ENCODE assay signal across 8 mouse cellular contexts in the genomic region with DNA sequence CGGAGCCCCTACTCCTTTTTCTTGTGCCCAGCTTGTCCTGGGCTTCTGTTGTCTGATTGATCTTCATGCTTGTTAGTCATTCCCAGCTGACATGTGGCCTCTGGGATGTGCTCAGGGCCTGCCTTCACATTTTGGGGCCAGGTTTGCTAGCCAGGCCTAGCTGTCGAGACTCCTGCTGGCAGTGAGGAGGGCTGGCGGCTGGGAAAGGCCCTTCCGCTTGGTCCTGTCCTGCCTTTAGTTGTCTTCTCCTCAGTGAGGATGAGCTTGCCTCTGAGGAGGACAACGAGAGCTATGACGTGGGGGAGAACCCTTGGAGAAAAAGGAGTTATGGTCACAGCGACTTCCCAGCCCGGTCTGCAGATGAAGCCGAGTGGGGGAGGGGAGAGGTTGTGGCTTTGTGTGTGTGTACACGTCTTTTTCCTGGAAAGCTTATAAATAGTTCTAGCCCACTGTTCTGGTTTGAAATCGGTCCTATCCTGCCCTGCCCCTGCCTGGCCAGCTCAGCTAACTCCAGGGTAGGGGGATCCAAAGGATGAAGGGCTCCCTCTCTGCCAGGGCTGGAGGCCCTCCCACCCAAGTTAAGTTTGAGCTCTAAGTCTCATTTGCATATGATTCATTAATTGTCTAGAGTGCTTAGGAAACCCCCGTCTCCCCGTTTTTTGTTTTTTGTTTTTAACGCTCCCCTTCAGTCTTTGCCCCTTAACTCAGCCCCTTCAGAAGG. TPM values are rescaled to one million over a fixed set of nuclear protein-coding genes. Genes with fewer than 3 reads are reported as not detected.
A peak's percentile ranks its signal among the peaks of the same experiment; 100 is the strongest.
DNase-seq lines count a peak whose midpoint lies in the region; ATAC-seq and TF ChIP-seq lines count a peak whose summit lies in the region.
"Had no signal": no experiment of that assay in that cellular context is flagged by ENCODE, and none has a peak within 500 bp of the region (broad histone marks: within the 10 kb centered on the region; RNA-seq: fewer than 3 reads in every experiment).

No protein-coding gene starts in this region.

- H3K4me1 ChIP-seq in testis, adult 2 months (ENCODE audit: control insufficient read depth, insufficient read depth, low read length), result peaks cover 59% of the 10 kb centered on the region
- peaks cover 48% of the 10 kb centered on the region for H3K4me1 ChIP-seq in embryonic facial prominence, embryonic 11.5 days (ENCODE audit: control insufficient read depth, insufficient read depth, low read length)
- H3K4me1 ChIP-seq in hindbrain, embryonic 12.5 days, result peaks cover 74% of the 10 kb centered on the region
- H3K4me1 ChIP-seq in liver, postnatal 0 days (ENCODE audit: insufficient read depth), result peaks cover 88% of the 10 kb centered on the region

- H3K27ac ChIP-seq in testis, adult 2 months (ENCODE audit: control insufficient read depth, insufficient read depth, low read depth, low read length), result peak overlapping the region; percentile 3; the same call in 1 of the 2 replicates
- no peak overlapping the region for H3K27ac ChIP-seq in embryonic facial prominence, embryonic 11.5 days (replicated peaks; ENCODE audit: low read depth, low read length)
- H3K27ac ChIP-seq in hindbrain, embryonic 12.5 days, result peak overlapping the region; percentile 90; the same call in 1 of the 2 replicates
- peak overlapping the region; percentile 77 for H3K27ac ChIP-seq in liver, postnatal 0 days (ENCODE audit: low read depth)

- H3K9me3 ChIP-seq in embryonic facial prominence, embryonic 11.5 days (replicated peaks; ENCODE audit: control insufficient read depth, low read length), result no peaks in the 10 kb centered on the region
- no peaks in the 10 kb centered on the region for H3K9me3 ChIP-seq in hindbrain, embryonic 12.5 days (replicated peaks)
- no peaks in the 10 kb centered on the region for H3K9me3 ChIP-seq in liver, postnatal 0 days (ENCODE audit: low read length)

- ATAC-seq in embryonic facial prominence, embryonic 11.5 days (replicated peaks; ENCODE audit: insufficient number of reproducible peaks, low FRiP score, low TSS enrichment, low read depth), result no peak
- ATAC-seq in hindbrain, embryonic 12.5 days (ENCODE audit: low FRiP score), result no peak
- no peak for ATAC-seq in liver, postnatal 0 days
- ATAC-seq in megakaryocyte-erythroid progenitor cell, adult 5-6 weeks (replicated peaks; ENCODE audit: low FRiP score, low TSS enrichment, poor library complexity, severe bottlenecking), result no peak
- no peak for ATAC-seq in monocyte, adult 5-6 weeks (replicated peaks; ENCODE audit: insufficient number of reproducible peaks, low FRiP score, low TSS enrichment, poor library complexity, severe bottlenecking)

- H3K9ac ChIP-seq in embryonic facial prominence, embryonic 11.5 days (replicated peaks; ENCODE audit: low read length), result peak overlapping the region; percentile 3; the same call in 1 of the 2 replicates
- peak overlapping the region; percentile 20 for H3K9ac ChIP-seq in hindbrain, embryonic 12.5 days
- H3K9ac ChIP-seq in liver, postnatal 0 days (replicated peaks), result peak overlapping the region; percentile 44

- no peak for DNase-seq in testis, postnatal 10 days (ENCODE audit: low spot score)
- DNase-seq in embryonic facial prominence, embryonic 11.5 days (ENCODE audit: low spot score), result no peak
- DNase-seq in liver, postnatal 0 days, result no peak

- H3K36me3 ChIP-seq in testis, adult 2 months (ENCODE audit: control insufficient read depth, insufficient read depth, low read length), result no peaks in the 10 kb centered on the region
- H3K36me3 ChIP-seq in embryonic facial prominence, embryonic 11.5 days (replicated peaks; ENCODE audit: control insufficient read depth, insufficient read depth, low read depth, low read length), result no peaks in the 10 kb centered on the region
- H3K36me3 ChIP-seq in hindbrain, embryonic 12.5 days, result no peaks in the 10 kb centered on the region
- no peaks in the 10 kb centered on the region for H3K36me3 ChIP-seq in liver, postnatal 0 days (replicated peaks; ENCODE audit: insufficient read depth, low read length)

- H3K4me3 ChIP-seq in testis, adult 2 months (ENCODE audit: control insufficient read depth, low read depth, low read length), result peak overlapping the region; percentile 88
- H3K4me3 ChIP-seq in embryonic facial prominence, embryonic 11.5 days (ENCODE audit: low read depth, low read length), result no peak overlapping the region
- no peak overlapping the region for H3K4me3 ChIP-seq in hindbrain, embryonic 12.5 days
- H3K4me3 ChIP-seq in liver, postnatal 0 days (ENCODE audit: low read depth, low read length), result no peak overlapping the region
- H3K4me3 ChIP-seq: erythroblast, embryonic 14.5 days had no signal

- WGBS in embryonic facial prominence, embryonic 11.5 days, result 30% methylated on average over 14 of the region's 14 CpGs
- 33% methylated on average over 14 of the region's 14 CpGs for WGBS in hindbrain, embryonic 12.5 days
- 25% methylated on average over 14 of the region's 14 CpGs for WGBS in liver, postnatal 0 days (ENCODE audit: insufficient replicate concordance)

- TF ChIP-seq EP300 in liver, postnatal 0 days (IDR thresholded peaks at IDR 0.05; ENCODE audit: low read depth), result no peak

- TF ChIP-seq POLR2A in testis, adult 2 months (IDR thresholded peaks at IDR 0.05; ENCODE audit: control insufficient read depth, low read depth, low read length), result no peak

- H3K4me2 ChIP-seq in embryonic facial prominence, embryonic 11.5 days (ENCODE audit: low read depth, low read length), result no peak overlapping the region; the same call in 1 of the 2 replicates
- H3K4me2 ChIP-seq in hindbrain, embryonic 12.5 days (replicated peaks), result peak overlapping the region; percentile 4; the same call in 1 of the 2 replicates
- H3K4me2 ChIP-seq in liver, postnatal 0 days (ENCODE audit: low read depth, low read length), result peak overlapping the region; percentile 83

- H3K27me3 ChIP-seq in testis, adult 2 months (ENCODE audit: control insufficient read depth, insufficient read depth, low read length), result no peaks in the 10 kb centered on the region
- H3K27me3 ChIP-seq in embryonic facial prominence, embryonic 11.5 days (ENCODE audit: control insufficient read depth, insufficient read depth, low read length), result no peaks in the 10 kb centered on the region
- 0 out of 2 replicates have a peak, but pooled peaks cover 3% of the 10 kb centered on the region for H3K27me3 ChIP-seq in hindbrain, embryonic 12.5 days
- peaks cover 1% of the 10 kb centered on the region; the same call in 1 of the 2 replicates for H3K27me3 ChIP-seq in liver, postnatal 0 days (ENCODE audit: insufficient read depth, low read length)

- TF ChIP-seq CTCF in testis, adult 2 months (IDR thresholded peaks at IDR 0.05; ENCODE audit: control insufficient read depth, insufficient read depth, insufficient replicate concordance, low read depth, low read length), result no peak
- TF ChIP-seq CTCF in liver, postnatal 0 days (IDR thresholded peaks at IDR 0.05; ENCODE audit: low read depth), result no peak

RNA-seq across cellular contexts. Expression of a gene that starts 16.3 kb away (rescaled TPM):
- 18.7 and 20.1 TPM in 2 replicates for polyA plus RNA-seq in testis, adult 2 months (2012; rRNA removed)
- 32.7 and 40.2 TPM in 2 replicates for polyA plus RNA-seq in embryonic facial prominence, embryonic 11.5 days (2014; fragmentation: Nextera tagmentation; extraction: Ambion mirVana)
- 38.6 and 46.9 TPM in 2 replicates for polyA plus RNA-seq in hindbrain, embryonic 12.5 days (2016; fragmentation: Nextera tagmentation; extraction: Ambion mirVana)
- polyA plus RNA-seq in liver, postnatal 0 days (2015; fragmentation: Nextera tagmentation; extraction: Ambion mirVana), result 5.4 and 5.6 TPM in 2 replicates
- total RNA-seq in megakaryocyte-erythroid progenitor cell, adult 5-6 weeks (2014; fragmentation: Nextera tagmentation), result 7.8 and 15.9 TPM in 2 replicates
- total RNA-seq in megakaryocyte-erythroid progenitor cell, adult 5-6 weeks (2017), result 2.2 and 3.0 TPM in 2 replicates
- total RNA-seq in monocyte, adult 5-6 weeks (2017), result 61.0 to 76.9 TPM (median 62.9 TPM) in 3 replicates

RNA-seq across cellular contexts. Expression of a gene that starts 36.3 kb away (rescaled TPM):
- polyA plus RNA-seq in testis, adult 2 months (2012; rRNA removed), result 2.5 and 2.9 TPM in 2 replicates
- 55.4 and 57.1 TPM in 2 replicates for polyA plus RNA-seq in embryonic facial prominence, embryonic 11.5 days (2014; fragmentation: Nextera tagmentation; extraction: Ambion mirVana)
- polyA plus RNA-seq in hindbrain, embryonic 12.5 days (2016; fragmentation: Nextera tagmentation; extraction: Ambion mirVana), result 19.0 and 20.2 TPM in 2 replicates
- 19.1 and 22.3 TPM in 2 replicates for polyA plus RNA-seq in liver, postnatal 0 days (2015; fragmentation: Nextera tagmentation; extraction: Ambion mirVana)
- total RNA-seq in megakaryocyte-erythroid progenitor cell, adult 5-6 weeks (2014; fragmentation: Nextera tagmentation), result 85.0 and 101 TPM in 2 replicates
- 67.8 and 78.7 TPM in 2 replicates for total RNA-seq in megakaryocyte-erythroid progenitor cell, adult 5-6 weeks (2017)
- 0.67 to 1.7 TPM (median 0.75 TPM) in 3 replicates for total RNA-seq in monocyte, adult 5-6 weeks (2017)

RNA-seq across cellular contexts. Expression of a gene that starts 38.9 kb away (rescaled TPM):
- 13.6 and 23.8 TPM in 2 replicates for polyA plus RNA-seq in testis, adult 2 months (2012; rRNA removed)
- polyA plus RNA-seq in embryonic facial prominence, embryonic 11.5 days (2014; fragmentation: Nextera tagmentation; extraction: Ambion mirVana), result 0.25 and 0.43 TPM in 2 replicates
- 0.88 and 1.1 TPM in 2 replicates for polyA plus RNA-seq in hindbrain, embryonic 12.5 days (2016; fragmentation: Nextera tagmentation; extraction: Ambion mirVana)
- not detected in 2 replicates for polyA plus RNA-seq in liver, postnatal 0 days (2015; fragmentation: Nextera tagmentation; extraction: Ambion mirVana)
- total RNA-seq in megakaryocyte-erythroid progenitor cell, adult 5-6 weeks (2014; fragmentation: Nextera tagmentation), result not detected in 2 replicates
- total RNA-seq in megakaryocyte-erythroid progenitor cell, adult 5-6 weeks (2017), result not detected in 2 replicates
- total RNA-seq in monocyte, adult 5-6 weeks (2017), result not detected in 3 replicates
- polyA plus RNA-seq: erythroblast, embryonic 14.5 days had no signal
